Mouse (Mus musculus) intestine, embryonic 14.5 days (tissue): Measurements from ENCODE around the gene Dmwd. TPM values are rescaled to one million over a fixed set of nuclear protein-coding genes. Genes with fewer than 3 reads are reported as not detected.

Experiments
- ATAC-seq: fragments of 200-750 bp; cut with Nextera tagmentation; replicated peaks from 2 replicates; pipeline ENCODE4 v1.8.0; 2017; ENCODE audit warnings: low read depth, moderate number of reproducible peaks, moderate TSS enrichment, moderate library complexity; ENCODE audit not compliant: low FRiP score, low TSS enrichment
- DNase-seq: peaks from one replicate; pipeline ENCODE4 v3.0.0-alpha.2; 2018; ENCODE audit warnings: low spot score
- H3K27ac ChIP-seq: fragments of 300-500 bp; sonication (generic); 2 replicates; pipeline ENCODE4 v1.5.1; 2014; ENCODE audit warnings: low read depth, mild to moderate bottlenecking, control low read depth
- H3K27me3 ChIP-seq: fragments of 300-500 bp; sonication (generic); replicated peaks from 2 replicates; pipeline ENCODE4 v1.6.1; 2014; ENCODE audit warnings: low read length, control low read depth; ENCODE audit not compliant: control insufficient read depth, insufficient read depth
- H3K36me3 ChIP-seq: fragments of 300-500 bp; sonication (generic); 2 replicates; pipeline ENCODE4 v1.6.1; 2014; ENCODE audit warnings: low read length, control low read depth; ENCODE audit not compliant: control insufficient read depth, insufficient read depth
- H3K4me1 ChIP-seq: fragments of 300-500 bp; sonication (generic); replicated peaks from 2 replicates; pipeline ENCODE4 v1.6.1; 2014; ENCODE audit warnings: low read length, control low read depth, mixed read lengths; ENCODE audit not compliant: control insufficient read depth, insufficient read depth
- H3K4me2 ChIP-seq: fragments of 300-500 bp; sonication (generic); 2 replicates; pipeline ENCODE4 v1.6.1; 2014; ENCODE audit warnings: low read length
- H3K4me3 ChIP-seq: fragments of 300-500 bp; sonication (generic); 2 replicates; pipeline ENCODE4 v1.5.1; 2014; ENCODE audit warnings: low read depth, low read length, control low read depth, mixed read lengths
- H3K9ac ChIP-seq: fragments of 300-500 bp; sonication (generic); 2 replicates; pipeline ENCODE4 v1.6.1; 2014; ENCODE audit warnings: mild to moderate bottlenecking, low read length
- H3K9me3 ChIP-seq: fragments of 300-500 bp; sonication (generic); 2 replicates; pipeline ENCODE4 v1.6.1; 2016; ENCODE audit warnings: low read length, control low read depth; ENCODE audit not compliant: control insufficient read depth
- WGBS: fragments of 180-500 bp; shearing (Covaris S2); extraction: QIAGEN DNeasy Blood & Tissue Kit; methylation state at CpG from one replicate; pipeline ENCODE4 v1.1.7; 2014; 5-methylcytosine and 5-hydroxymethylcytosine counted together
- polyA plus RNA-seq: library from polyadenylated mRNA; unstranded; fragments of >200 nt; fragmentation: Nextera tagmentation; extraction: Ambion mirVana; gene quantifications from 2 replicates; pipeline ENCODE4 v1.2.1, GENCODE M21; 2014

Dmwd gene
- polyA plus RNA-seq, 1 experiment from 2014 or later = 15.8 TPM

GRCm38 (mm10) chr7:19076586-19076991, 562 bp downstream of the Dmwd start:
- ATAC-seq = peak; percentile 22; the same call in 1 of the 2 replicates
- Histone ChIP-seq H3K27me3 (no peaks in the 10 kb centered on the region), H3K4me3 (peak overlapping the region; percentile 99), H3K27ac (peak overlapping the region; percentile 54), H3K36me3 (peaks cover 36% of the 10 kb centered on the region), H3K4me2 (peak overlapping the region; percentile 78), H3K9me3 (no peaks in the 10 kb centered on the region), H3K9ac (peak overlapping the region; percentile 98), H3K4me1 (peaks cover 16% of the 10 kb centered on the region)
- WGBS = under 1% methylated on average over 22 of the region's 22 CpGs
- DNase-seq = no peak

- Histone ChIP-seq H3K27ac (no peak overlapping the region), H3K4me1 (peaks cover 21% of the 10 kb centered on the region), H3K9ac (0 out of 2 replicates have a peak overlapping the region, but pooled peaks have one; percentile 98), H3K36me3 (peaks cover 48% of the 10 kb centered on the region), H3K27me3 (no peaks in the 10 kb centered on the region), H3K4me2 (peak overlapping the region; percentile 78), H3K9me3 (no peaks in the 10 kb centered on the region), H3K4me3 (peak overlapping the region; percentile 99)
- ATAC-seq = no peak
- DNase-seq = no peak
- WGBS = 73% methylated on average over 14 of the region's 14 CpGs
These were observed 1.7 kb downstream of the Dmwd start for GRCm38 (mm10) chr7:19077761-19078160.

GRCm38 (mm10) chr7:19078732-19079131, 2.7 kb downstream of the Dmwd start:
- Histone ChIP-seq H3K36me3 (peaks cover 49% of the 10 kb centered on the region), H3K9ac (no peak overlapping the region), H3K27ac (no peak overlapping the region), H3K9me3 (no peaks in the 10 kb centered on the region), H3K27me3 (no peaks in the 10 kb centered on the region), H3K4me3 (no peak overlapping the region), H3K4me2 (no peak overlapping the region), H3K4me1 (peaks cover 29% of the 10 kb centered on the region)
- 84% methylated on average over 3 of the region's 3 CpGs for WGBS
- ATAC-seq (no peak), DNase-seq (no peak)

GRCm38 (mm10) chr7:19080451-19080950, 4.5 kb downstream of the Dmwd start:
- 86% methylated on average over 19 of the region's 19 CpGs for WGBS
- Histone ChIP-seq H3K27me3 (no peaks in the 10 kb centered on the region), H3K4me2 (no peak overlapping the region), H3K4me1 (peaks cover 41% of the 10 kb centered on the region), H3K36me3 (peaks cover 49% of the 10 kb centered on the region), H3K9ac (no peak overlapping the region), H3K27ac (no peak overlapping the region), H3K4me3 (no peak overlapping the region), H3K9me3 (no peaks in the 10 kb centered on the region)
- DNase-seq = no peak
- ATAC-seq = no peak

GRCm38 (mm10) chr7:19082171-19082570, 6.1 kb downstream of the Dmwd start:
- Histone ChIP-seq H3K36me3 (peaks cover 53% of the 10 kb centered on the region), H3K4me3 (no peak overlapping the region), H3K27ac (no peak overlapping the region), H3K4me1 (peaks cover 48% of the 10 kb centered on the region), H3K9ac (no peak overlapping the region), H3K27me3 (no peaks in the 10 kb centered on the region), H3K4me2 (no peak overlapping the region), H3K9me3 (no peaks in the 10 kb centered on the region)
- no peak for ATAC-seq
- 81% methylated on average over 4 of the region's 4 CpGs for WGBS
- DNase-seq = no peak

GRCm38 (mm10) chr7:19083096-19083495, 7.1 kb downstream of the Dmwd start:
- Histone ChIP-seq H3K27ac (no peak overlapping the region), H3K4me1 (peaks cover 39% of the 10 kb centered on the region), H3K9me3 (no peaks in the 10 kb centered on the region), H3K9ac (peak overlapping the region; percentile 20; the same call in 1 of the 2 replicates), H3K4me2 (0 out of 2 replicates have a peak overlapping the region, but pooled peaks have one; percentile 36), H3K4me3 (no peak overlapping the region), H3K27me3 (no peaks in the 10 kb centered on the region), H3K36me3 (peaks cover 61% of the 10 kb centered on the region)
- ATAC-seq = no peak
- no peak for DNase-seq
- WGBS = 47% methylated on average over 6 of the region's 6 CpGs

GRCm38 (mm10) chr7:19083701-19084100, 7.7 kb downstream of the Dmwd start, which contains the start of gene Dmpk:
Gene Dmpk, plus strand, starts transcription at chr7:19083849.
- Histone ChIP-seq H3K4me1 (peaks cover 39% of the 10 kb centered on the region), H3K27me3 (no peaks in the 10 kb centered on the region), H3K4me2 (peak within 1 kb of the TSS; percentile 36), H3K36me3 (peaks cover 59% of the 10 kb centered on the region), H3K9me3 (no peaks in the 10 kb centered on the region), H3K27ac (peak within 1 kb of the TSS; percentile 60), H3K9ac (peak within 1 kb of the TSS; percentile 20; the same call in 1 of the 2 replicates), H3K4me3 (peak within 1 kb of the TSS; percentile 29)
- WGBS = 35% methylated on average over 8 of the region's 10 CpGs
- DNase-seq (no peak), ATAC-seq (peak; percentile 44)

GRCm38 (mm10) chr7:19084277-19084771, 8.3 kb downstream of the Dmwd start:
- Histone ChIP-seq H3K4me2 (peak overlapping the region; percentile 36), H3K4me3 (peak overlapping the region; percentile 29), H3K9me3 (no peaks in the 10 kb centered on the region), H3K27me3 (no peaks in the 10 kb centered on the region), H3K4me1 (peaks cover 39% of the 10 kb centered on the region), H3K36me3 (peaks cover 55% of the 10 kb centered on the region), H3K27ac (peak overlapping the region; percentile 60), H3K9ac (peak overlapping the region; percentile 20; the same call in 1 of the 2 replicates)
- ATAC-seq (no peak), DNase-seq (no peak)
- 57% methylated on average over 6 of the region's 6 CpGs for WGBS
